Mouse (Mus musculus): ENCODE data around the gene Nova2. TPM values are rescaled to one million over a fixed set of nuclear protein-coding genes. Genes with fewer than 3 reads are reported as not detected.

Gene Nova2
- total RNA-seq, 4 experiments from 2014 or later, result 5.6 to 9.2 (median 7.1) TPM

GRCm38 (mm10) chr7:18924321-18924720 lies 1.4 kb upstream of the Nova2 start:
- no peak for DNase-seq

GRCm38 (mm10) chr7:18926041-18926790 lies 528 bp downstream of the Nova2 start:
- peak; percentile 39 for DNase-seq

- no peak for DNase-seq
These were observed 1.2 kb downstream of the Nova2 start for GRCm38 (mm10) chr7:18926911-18927310.

- peak; percentile 21 for DNase-seq
These were observed 2.1 kb downstream of the Nova2 start for GRCm38 (mm10) chr7:18927759-18928158.

- DNase-seq, result no peak
These were observed 16.7 kb downstream of the Nova2 start for GRCm38 (mm10) chr7:18942376-18942775.

- DNase-seq, result no peak
These were observed 17.1 kb downstream of the Nova2 start for GRCm38 (mm10) chr7:18942815-18943214.

GRCm38 (mm10) chr7:18948151-18948550 lies 22.5 kb downstream of the Nova2 start:
- DNase-seq, result peak; percentile 50

GRCm38 (mm10) chr7:18949781-18950522 lies 24.3 kb downstream of the Nova2 start:
- DNase-seq, result no peak

- DNase-seq, result no peak
These were observed 25.0 kb downstream of the Nova2 start for GRCm38 (mm10) chr7:18950523-18951315.

GRCm38 (mm10) chr7:18951397-18951796 lies 25.7 kb downstream of the Nova2 start:
- peak; percentile 21 for DNase-seq

GRCm38 (mm10) chr7:18957569-18958383 lies 32.1 kb downstream of the Nova2 start:
- DNase-seq, result peak; percentile 53

- peak; percentile 26 for DNase-seq
These were observed 32.7 kb downstream of the Nova2 start for GRCm38 (mm10) chr7:18958384-18958766.

GRCm38 (mm10) chr7:18959446-18959845 lies 33.8 kb downstream of the Nova2 start:
- DNase-seq, result peak; percentile 44

- DNase-seq, result no peak
These were observed 36.6 kb downstream of the Nova2 start for GRCm38 (mm10) chr7:18962171-18962792.

- no peak for DNase-seq
These were observed 37.1 kb downstream of the Nova2 start for GRCm38 (mm10) chr7:18962795-18963194.

- DNase-seq, result no peak
These were observed 37.7 kb downstream of the Nova2 start for GRCm38 (mm10) chr7:18963294-18963843.

GRCm38 (mm10) chr7:18965312-18965711 lies 39.6 kb downstream of the Nova2 start:
- no peak for DNase-seq

- DNase-seq, result no peak
These were observed 41.9 kb downstream of the Nova2 start for GRCm38 (mm10) chr7:18967603-18968002.

- no peak for DNase-seq
These were observed 45.3 kb downstream of the Nova2 start for GRCm38 (mm10) chr7:18970956-18971355.

- no peak for DNase-seq
These were observed 52.7 kb downstream of the Nova2 start for GRCm38 (mm10) chr7:18978381-18978780.

- no peak for DNase-seq
These were observed 60.8 kb downstream of the Nova2 start for GRCm38 (mm10) chr7:18986503-18986902.
